Mouse (Mus musculus): Measurements from ENCODE around the gene Adgrd1. TPM values are rescaled to one million over a fixed set of nuclear protein-coding genes. Genes with fewer than 3 reads are reported as not detected.

Gene Adgrd1
- polyA plus RNA-seq, 1 experiment from 2014 or later = 0.96 TPM

GRCm38 (mm10) chr5:129081521-129081920, 15.0 kb upstream of the Adgrd1 start:
- 80% methylated on average over 7 of the region's 7 CpGs for WGBS
- ATAC-seq (replicated peaks; ENCODE audit: low FRiP score, low read depth) (no peak), DNase-seq (ENCODE audit: low spot score) (no peak)
- Histone ChIP-seq H3K9me3 (replicated peaks; ENCODE audit: low read length) (no peaks in the 10 kb centered on the region), H3K4me3 (replicated peaks; ENCODE audit: low read depth, low read length) (no peak overlapping the region), H3K27me3 (ENCODE audit: insufficient read depth, low read length) (no peaks in the 10 kb centered on the region), H3K4me2 (ENCODE audit: low read length) (no peak overlapping the region), H3K36me3 (ENCODE audit: insufficient read depth, low read length) (no peaks in the 10 kb centered on the region), H3K27ac (no peak overlapping the region), H3K9ac (ENCODE audit: low read depth, low read length) (no peak overlapping the region), H3K4me1 (replicated peaks; ENCODE audit: insufficient read depth, low read length) (no peaks in the 10 kb centered on the region)
- TF ChIP-seq CTCF (IDR thresholded peaks at IDR 0.05; ENCODE audit: low read depth) = no peak

- no peak overlapping the region for H3K4me2 ChIP-seq (ENCODE audit: low read length)
- H3K27ac ChIP-seq = no peak overlapping the region
- ATAC-seq (replicated peaks; ENCODE audit: low FRiP score, low read depth) (no peak), DNase-seq (ENCODE audit: low spot score) (no peak)
- H3K36me3 ChIP-seq (ENCODE audit: insufficient read depth, low read length) = no peaks in the 10 kb centered on the region
- no peak overlapping the region for H3K9ac ChIP-seq (ENCODE audit: low read depth, low read length)
- no peak overlapping the region for H3K4me3 ChIP-seq (replicated peaks; ENCODE audit: low read depth, low read length)
- no peaks in the 10 kb centered on the region for H3K27me3 ChIP-seq (ENCODE audit: insufficient read depth, low read length)
- H3K9me3 ChIP-seq (replicated peaks; ENCODE audit: low read length) = no peaks in the 10 kb centered on the region
- WGBS = 91% methylated on average over 10 of the region's 10 CpGs
- no peaks in the 10 kb centered on the region for H3K4me1 ChIP-seq (replicated peaks; ENCODE audit: insufficient read depth, low read length)
- TF ChIP-seq CTCF (IDR thresholded peaks at IDR 0.05; ENCODE audit: low read depth) = no peak
Observed at GRCm38 (mm10) chr5:129085153-129085552, 11.4 kb upstream of the Adgrd1 start.

GRCm38 (mm10) chr5:129092345-129093065, 4.0 kb upstream of the Adgrd1 start:
- no peak overlapping the region for H3K4me3 ChIP-seq (replicated peaks; ENCODE audit: low read depth, low read length)
- no peak overlapping the region for H3K9ac ChIP-seq (ENCODE audit: low read depth, low read length)
- H3K27me3 ChIP-seq (ENCODE audit: insufficient read depth, low read length) = no peaks in the 10 kb centered on the region
- WGBS = 41% methylated on average over 10 of the region's 10 CpGs
- DNase-seq (ENCODE audit: low spot score) (peak; percentile 31), ATAC-seq (replicated peaks; ENCODE audit: low FRiP score, low read depth) (no peak; the same call in 1 of the 2 replicates)
- no peaks in the 10 kb centered on the region for H3K36me3 ChIP-seq (ENCODE audit: insufficient read depth, low read length)
- no peak overlapping the region for H3K4me2 ChIP-seq (ENCODE audit: low read length)
- no peaks in the 10 kb centered on the region; the same call in 1 of the 2 replicates for H3K4me1 ChIP-seq (replicated peaks; ENCODE audit: insufficient read depth, low read length)
- TF ChIP-seq CTCF (IDR thresholded peaks at IDR 0.05; ENCODE audit: low read depth) = no peak
- H3K27ac ChIP-seq = no peak overlapping the region
- H3K9me3 ChIP-seq (replicated peaks; ENCODE audit: low read length) = no peaks in the 10 kb centered on the region

- H3K4me2 ChIP-seq (ENCODE audit: low read length) = no peak overlapping the region
- no peak overlapping the region for H3K9ac ChIP-seq (ENCODE audit: low read depth, low read length)
- H3K27ac ChIP-seq = no peak overlapping the region
- H3K36me3 ChIP-seq (ENCODE audit: insufficient read depth, low read length) = no peaks in the 10 kb centered on the region
- DNase-seq (ENCODE audit: low spot score) (no peak), ATAC-seq (replicated peaks; ENCODE audit: low FRiP score, low read depth) (no peak)
- H3K9me3 ChIP-seq (replicated peaks; ENCODE audit: low read length) = no peaks in the 10 kb centered on the region
- no peak for TF ChIP-seq CTCF (IDR thresholded peaks at IDR 0.05; ENCODE audit: low read depth)
- 41% methylated on average over 4 of the region's 4 CpGs for WGBS
- no peaks in the 10 kb centered on the region; the same call in 1 of the 2 replicates for H3K4me1 ChIP-seq (replicated peaks; ENCODE audit: insufficient read depth, low read length)
- no peak overlapping the region for H3K4me3 ChIP-seq (replicated peaks; ENCODE audit: low read depth, low read length)
- no peaks in the 10 kb centered on the region for H3K27me3 ChIP-seq (ENCODE audit: insufficient read depth, low read length)
Observed at GRCm38 (mm10) chr5:129093158-129093557, 3.4 kb upstream of the Adgrd1 start.

GRCm38 (mm10) chr5:129094236-129094635, 2.3 kb upstream of the Adgrd1 start:
- H3K27me3 ChIP-seq (ENCODE audit: insufficient read depth, low read length) = no peaks in the 10 kb centered on the region
- no peak overlapping the region for H3K9ac ChIP-seq (ENCODE audit: low read depth, low read length)
- 45% methylated on average over 5 of the region's 5 CpGs for WGBS
- no peaks in the 10 kb centered on the region for H3K36me3 ChIP-seq (ENCODE audit: insufficient read depth, low read length)
- no peaks in the 10 kb centered on the region; the same call in 1 of the 2 replicates for H3K4me1 ChIP-seq (replicated peaks; ENCODE audit: insufficient read depth, low read length)
- H3K9me3 ChIP-seq (replicated peaks; ENCODE audit: low read length) = no peaks in the 10 kb centered on the region
- H3K4me3 ChIP-seq (replicated peaks; ENCODE audit: low read depth, low read length) = no peak overlapping the region
- no peak for DNase-seq (ENCODE audit: low spot score)
- ATAC-seq (replicated peaks; ENCODE audit: low FRiP score, low read depth) = no peak
- no peak overlapping the region for H3K27ac ChIP-seq
- no peak for TF ChIP-seq CTCF (IDR thresholded peaks at IDR 0.05; ENCODE audit: low read depth)
- H3K4me2 ChIP-seq (ENCODE audit: low read length) = no peak overlapping the region

- Histone ChIP-seq H3K4me1 (replicated peaks; ENCODE audit: insufficient read depth, low read length) (no peaks in the 10 kb centered on the region), H3K4me2 (ENCODE audit: low read length) (no peak overlapping the region), H3K9ac (ENCODE audit: low read depth, low read length) (no peak overlapping the region), H3K36me3 (ENCODE audit: insufficient read depth, low read length) (no peaks in the 10 kb centered on the region), H3K4me3 (replicated peaks; ENCODE audit: low read depth, low read length) (no peak overlapping the region), H3K9me3 (replicated peaks; ENCODE audit: low read length) (no peaks in the 10 kb centered on the region), H3K27ac (no peak overlapping the region), H3K27me3 (ENCODE audit: insufficient read depth, low read length) (no peaks in the 10 kb centered on the region)
- ATAC-seq (replicated peaks; ENCODE audit: low FRiP score, low read depth) (no peak), DNase-seq (ENCODE audit: low spot score) (peak; percentile 29)
- WGBS = 21% methylated on average over 4 of the region's 4 CpGs
- no peak for TF ChIP-seq CTCF (IDR thresholded peaks at IDR 0.05; ENCODE audit: low read depth)
Observed at GRCm38 (mm10) chr5:129104043-129104442, 7.5 kb downstream of the Adgrd1 start.

Measured in kidney, postnatal 0 days (tissue).